Mouse (Mus musculus): ENCODE results near the gene Gm20517.

- TF ChIP-seq POLR2A (IDR thresholded peaks at IDR 0.05; ENCODE audit: extremely low read depth, insufficient read depth, low read length) (no peak), CTCF (IDR thresholded peaks at IDR 0.05; ENCODE audit: low read depth, low read length) (no peak)
Measured at GRCm38 (mm10) chr17:47678238-47678637, 66.8 kb downstream of the Gm20517 start.

All from liver, adult 2 months (tissue).